Comparison of ENCODE assay signal across 10 mouse cellular contexts in the genomic region with DNA sequence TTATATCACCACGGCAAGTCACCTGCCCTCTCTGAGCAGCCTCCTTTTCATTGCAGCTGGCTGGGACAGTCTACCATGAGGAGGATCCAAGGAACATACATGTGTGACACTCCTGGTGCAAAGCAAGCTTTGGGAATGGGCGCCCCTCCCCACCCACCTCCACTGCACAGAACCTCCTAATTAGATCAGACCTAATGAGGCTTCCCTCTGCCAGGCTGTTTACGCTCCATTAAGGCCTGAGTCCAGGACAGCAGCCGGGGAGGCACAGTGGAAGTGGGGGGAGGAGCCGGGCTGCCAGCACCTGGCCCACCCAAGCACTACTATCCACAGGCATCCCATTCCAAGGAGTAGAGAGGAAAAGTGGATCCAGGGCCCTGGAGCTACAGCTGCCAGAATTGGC.
DNase-seq lines count a peak whose midpoint lies in the region; ATAC-seq lines count a peak whose summit lies in the region.
"Had no signal": no experiment of that assay in that cellular context is flagged by ENCODE, and none has a peak within 500 bp of the region (broad histone marks: within the 10 kb centered on the region; RNA-seq: fewer than 3 reads in every experiment).

No protein-coding gene starts in this region.

- H3K4me3 ChIP-seq in kidney, embryonic 15.5 days (replicated peaks): no peak overlapping the region
- no peak overlapping the region for H3K4me3 ChIP-seq in forebrain, embryonic 16.5 days (replicated peaks; ENCODE audit: low read length)
- no peak overlapping the region for H3K4me3 ChIP-seq in midbrain, embryonic 16.5 days (ENCODE audit: low read depth, low read length)
- H3K4me3 ChIP-seq: liver, embryonic 13.5 days had no signal

- no peaks in the 10 kb centered on the region for H3K36me3 ChIP-seq in kidney, embryonic 15.5 days
- no peaks in the 10 kb centered on the region for H3K36me3 ChIP-seq in forebrain, embryonic 16.5 days (ENCODE audit: control insufficient read depth, insufficient read depth)
- H3K36me3 ChIP-seq in midbrain, embryonic 16.5 days (ENCODE audit: control insufficient read depth, insufficient read depth, low read length): no peaks in the 10 kb centered on the region
- H3K36me3 ChIP-seq: liver, embryonic 13.5 days had no signal

- peaks cover 68% of the 10 kb centered on the region for H3K27me3 ChIP-seq in kidney, embryonic 15.5 days
- H3K27me3 ChIP-seq in forebrain, embryonic 16.5 days (replicated peaks; ENCODE audit: control insufficient read depth, insufficient read depth, low read length): peaks cover 21% of the 10 kb centered on the region
- H3K27me3 ChIP-seq in midbrain, embryonic 16.5 days (ENCODE audit: control insufficient read depth, insufficient read depth, low read depth, low read length): peaks cover under 1% of the 10 kb centered on the region; the same call in 1 of the 2 replicates

- no peak for DNase-seq in kidney, postnatal 25 days
- DNase-seq in Muller cell, postnatal 12 days (ENCODE audit: inconsistent ontology term): peak; percentile 62
- no peak for DNase-seq in thymus, postnatal 25 days
- DNase-seq in gastrocnemius, adult 8-10 months (ENCODE audit: low spot score in 2 of 2): no peak
- DNase-seq: liver, embryonic 13.5 days; lung, postnatal 14 days had no signal

- no peak overlapping the region for H3K27ac ChIP-seq in kidney, embryonic 15.5 days
- H3K27ac ChIP-seq in forebrain, embryonic 16.5 days (ENCODE audit: low read length): no peak overlapping the region
- no peak overlapping the region for H3K27ac ChIP-seq in midbrain, embryonic 16.5 days (ENCODE audit: low read length)
- H3K27ac ChIP-seq: liver, embryonic 13.5 days had no signal

- H3K9me3 ChIP-seq in kidney, embryonic 15.5 days (replicated peaks): no peaks in the 10 kb centered on the region
- H3K9me3 ChIP-seq in forebrain, embryonic 16.5 days (ENCODE audit: control insufficient read depth, low read length): no peaks in the 10 kb centered on the region
- no peaks in the 10 kb centered on the region for H3K9me3 ChIP-seq in midbrain, embryonic 16.5 days (replicated peaks; ENCODE audit: control insufficient read depth, low read length, poor library complexity, severe bottlenecking)
- H3K9me3 ChIP-seq: liver, embryonic 13.5 days had no signal

- H3K4me1 ChIP-seq in kidney, embryonic 15.5 days: peaks cover 22% of the 10 kb centered on the region
- peaks cover 17% of the 10 kb centered on the region for H3K4me1 ChIP-seq in forebrain, embryonic 16.5 days (replicated peaks; ENCODE audit: control insufficient read depth, insufficient read depth, low read length)
- H3K4me1 ChIP-seq in midbrain, embryonic 16.5 days (ENCODE audit: control insufficient read depth, insufficient read depth, low read length): peaks cover 9% of the 10 kb centered on the region
- H3K4me1 ChIP-seq: liver, embryonic 13.5 days had no signal

- 28% methylated on average over 5 of the region's 5 CpGs for WGBS in kidney, embryonic 15.5 days
- 20% methylated on average over 5 of the region's 5 CpGs for WGBS in forebrain, embryonic 16.5 days
- 55% methylated on average over 5 of the region's 5 CpGs for WGBS in midbrain, embryonic 16.5 days

- H3K9ac ChIP-seq in kidney, embryonic 15.5 days: no peak overlapping the region
- H3K9ac ChIP-seq in forebrain, embryonic 16.5 days (replicated peaks; ENCODE audit: low read depth, low read length): no peak overlapping the region
- no peak overlapping the region for H3K9ac ChIP-seq in midbrain, embryonic 16.5 days (ENCODE audit: low read depth, low read length)
- H3K9ac ChIP-seq: liver, embryonic 13.5 days had no signal

- ATAC-seq in kidney, embryonic 15.5 days (replicated peaks; ENCODE audit: low FRiP score): peak; percentile 72
- ATAC-seq in forebrain, embryonic 16.5 days: peak; percentile 66
- 0 out of 2 replicates have a peak, but pooled peaks have one; percentile 16 for ATAC-seq in midbrain, embryonic 16.5 days
- ATAC-seq: intestine, postnatal 0 days had no signal

- no peak overlapping the region for H3K4me2 ChIP-seq in kidney, embryonic 15.5 days
- no peak overlapping the region for H3K4me2 ChIP-seq in forebrain, embryonic 16.5 days (ENCODE audit: low read length)
- H3K4me2 ChIP-seq in midbrain, embryonic 16.5 days (ENCODE audit: low read length): no peak overlapping the region
- H3K4me2 ChIP-seq: liver, embryonic 13.5 days had no signal

Comparison
In these comparisons a context has a peak if more than half of its experiments do, and no peak if none do; other contexts are left out.
1. ATAC-seq: peak in every context shown above with its lines; median percentile 72 in kidney, embryonic 15.5 days; 66 in forebrain, embryonic 16.5 days; 16 in midbrain, embryonic 16.5 days.